Mouse (Mus musculus) layer of hippocampus, adult 9-10 months (tissue): ENCODE results near the gene Zfp512b.

Source experiments
- DNase-seq: peaks from one replicate; pipeline ENCODE4 v3.0.0; 2022; ENCODE audit warnings: low spot score

Gene Zfp512b

GRCm38 (mm10) chr2:181592231-181593041 is at the start of gene Zfp512b:
Gene Zfp512b, minus strand, starts transcription at chr2:181592803.
- no peak for DNase-seq

- no peak for DNase-seq
Measured at GRCm38 (mm10) chr2:181635865-181636264, 43.3 kb upstream of the Zfp512b start.

- DNase-seq = peak; percentile 2
Measured at GRCm38 (mm10) chr2:181632624-181633023, 40.0 kb upstream of the Zfp512b start.

GRCm38 (mm10) chr2:181628471-181628870 is 35.9 kb upstream of the Zfp512b start:
- no peak for DNase-seq

- peak; percentile 24 for DNase-seq
Measured at GRCm38 (mm10) chr2:181623401-181623800, 30.8 kb upstream of the Zfp512b start.

GRCm38 (mm10) chr2:181618761-181619495 is 26.3 kb upstream of the Zfp512b start:
- DNase-seq = no peak

DNA sequence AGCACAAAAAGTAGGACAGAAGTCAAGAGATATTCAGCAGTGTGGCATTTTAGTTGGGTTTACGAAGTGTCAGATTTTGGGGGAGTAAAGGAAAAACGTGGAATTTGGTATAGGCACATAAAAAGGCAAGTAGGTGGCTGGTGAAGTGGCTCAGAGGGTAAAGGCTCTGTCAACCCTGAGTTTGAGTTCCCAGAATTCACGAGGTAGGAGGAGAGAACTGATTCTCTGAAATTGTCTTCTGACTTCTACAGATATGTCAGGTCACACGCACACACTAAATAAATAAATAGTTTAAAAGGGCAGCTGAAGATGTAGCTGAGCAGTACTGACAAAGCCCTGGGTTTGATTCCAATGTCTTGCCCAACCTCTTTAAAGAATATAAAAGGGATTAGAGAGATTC is 9.8 kb upstream of the Zfp512b start:
- DNase-seq = no peak

GRCm38 (mm10) chr2:181601751-181602145 is 9.1 kb upstream of the Zfp512b start:
- DNase-seq = no peak

GRCm38 (mm10) chr2:181600828-181601750 is 8.5 kb upstream of the Zfp512b start:
- DNase-seq = peak; percentile 97

- no peak for DNase-seq
Measured at GRCm38 (mm10) chr2:181600226-181600758, 7.7 kb upstream of the Zfp512b start.

DNA sequence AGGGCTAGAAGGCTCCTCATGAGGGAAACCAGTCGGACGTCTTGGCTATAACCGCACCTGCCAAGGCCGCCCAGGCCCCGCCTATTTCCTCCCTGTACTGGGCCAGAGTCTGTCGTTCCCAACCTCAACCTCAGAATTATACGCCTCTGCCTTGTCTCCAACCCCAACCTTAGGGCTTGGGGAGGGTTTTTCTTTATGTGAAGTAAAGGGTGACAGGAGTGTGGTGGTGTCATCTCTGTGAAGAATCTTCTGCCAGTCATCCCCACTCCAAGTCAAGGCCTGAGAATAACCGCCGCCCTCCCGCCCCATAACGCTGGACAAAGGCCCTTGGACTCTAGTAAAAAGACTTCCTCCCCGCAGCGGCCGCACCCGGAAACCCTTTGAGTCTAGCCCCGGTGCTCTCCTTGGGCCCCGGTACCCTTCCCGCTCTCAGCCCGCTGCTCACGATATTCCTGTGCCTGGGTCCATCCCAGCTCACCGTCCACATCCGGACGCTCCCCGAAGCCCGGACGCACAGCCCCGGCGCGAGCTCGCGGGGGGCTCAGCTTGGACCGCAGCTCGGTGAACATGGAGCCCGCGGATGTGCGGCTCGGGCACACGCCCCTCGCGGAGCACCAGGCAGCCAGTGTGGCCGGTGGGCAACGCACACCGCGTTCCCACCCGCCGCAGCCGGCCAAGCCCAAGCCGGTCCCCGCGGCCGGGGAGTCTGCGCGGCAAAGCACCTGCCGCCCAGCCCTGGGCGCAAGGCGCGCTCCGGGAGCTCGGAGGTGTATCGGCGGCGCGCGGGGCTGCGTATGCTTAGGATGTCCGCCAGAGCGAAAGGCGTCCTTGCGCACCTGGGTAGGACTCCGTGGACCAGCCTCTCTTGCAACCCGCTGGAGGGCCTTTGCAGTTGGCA is 6.1 kb upstream of the Zfp512b start, which contains the start of gene Samd10:
Gene Samd10 (minus strand): TSS at position 759 of the 898 bp plus-strand sequence.
- no peak for DNase-seq

DNA sequence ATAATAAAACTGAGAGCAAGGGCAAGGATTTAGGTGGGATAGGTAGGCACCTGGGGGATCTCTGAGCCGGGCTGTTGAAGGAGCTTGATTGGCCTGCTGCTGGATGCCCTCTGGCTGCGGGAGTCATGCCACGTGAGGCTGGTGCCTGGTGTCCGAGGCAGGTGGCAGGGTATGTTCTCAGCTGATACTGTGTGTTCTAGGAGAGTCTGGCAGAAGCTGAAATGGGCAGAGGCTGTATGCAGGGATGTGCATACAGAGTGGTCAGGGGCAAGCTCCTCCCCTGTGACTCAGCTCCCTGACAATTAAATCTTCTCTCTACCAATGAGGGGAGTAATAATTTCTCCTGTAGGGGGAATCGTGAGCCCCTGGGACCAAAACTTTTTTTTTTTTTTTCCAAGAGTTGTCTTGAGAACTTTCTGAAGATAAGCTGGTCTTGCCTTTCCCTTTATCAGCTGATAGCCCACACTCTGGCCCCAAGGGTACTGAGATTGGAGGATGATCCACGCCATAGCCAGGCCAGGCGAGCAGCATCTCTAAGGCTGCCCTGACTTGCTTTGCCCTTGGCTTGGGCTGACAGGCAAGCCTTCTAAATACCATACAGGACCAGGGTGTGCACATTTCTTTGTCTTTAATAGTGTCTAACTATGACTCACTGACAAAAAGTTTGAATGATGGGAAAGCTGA is 4.9 kb upstream of the Zfp512b start:
- no peak for DNase-seq

DNA sequence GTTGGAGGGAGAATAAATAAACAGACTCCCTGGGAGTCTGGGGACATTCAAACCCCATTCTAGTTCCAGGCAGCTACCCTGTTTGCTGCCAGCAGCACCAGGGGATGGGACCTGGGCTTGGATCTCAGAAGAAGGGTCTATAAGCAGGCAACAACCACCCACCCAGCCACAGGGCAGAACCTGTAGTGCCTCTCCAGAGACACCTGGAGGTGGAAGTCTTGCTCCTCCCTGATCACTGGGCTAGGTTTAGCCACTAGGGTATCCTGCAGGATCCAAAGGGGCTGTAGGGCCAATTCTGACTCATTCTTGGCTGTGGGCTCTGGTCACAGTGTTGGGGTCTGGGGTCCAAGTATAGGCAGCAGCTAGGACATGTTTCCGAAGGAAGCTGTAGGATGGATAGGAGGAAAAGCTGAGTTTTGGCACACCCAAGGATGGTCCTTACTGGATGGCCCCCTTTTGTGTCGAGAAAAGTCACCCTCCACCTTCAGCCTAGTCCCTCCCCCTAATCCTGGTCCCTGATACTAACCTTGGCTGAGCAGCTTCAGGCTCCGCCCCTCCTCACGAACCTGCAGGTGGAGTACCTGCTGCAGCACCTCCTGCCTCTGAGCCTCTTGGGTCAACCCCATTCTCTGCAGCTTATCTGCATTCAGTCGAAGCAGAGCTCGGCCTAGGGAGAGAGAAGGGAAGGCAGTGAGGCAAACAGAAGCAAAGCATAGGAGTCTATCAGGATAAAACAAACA is 3.8 kb upstream of the Zfp512b start:
- DNase-seq = no peak

DNA sequence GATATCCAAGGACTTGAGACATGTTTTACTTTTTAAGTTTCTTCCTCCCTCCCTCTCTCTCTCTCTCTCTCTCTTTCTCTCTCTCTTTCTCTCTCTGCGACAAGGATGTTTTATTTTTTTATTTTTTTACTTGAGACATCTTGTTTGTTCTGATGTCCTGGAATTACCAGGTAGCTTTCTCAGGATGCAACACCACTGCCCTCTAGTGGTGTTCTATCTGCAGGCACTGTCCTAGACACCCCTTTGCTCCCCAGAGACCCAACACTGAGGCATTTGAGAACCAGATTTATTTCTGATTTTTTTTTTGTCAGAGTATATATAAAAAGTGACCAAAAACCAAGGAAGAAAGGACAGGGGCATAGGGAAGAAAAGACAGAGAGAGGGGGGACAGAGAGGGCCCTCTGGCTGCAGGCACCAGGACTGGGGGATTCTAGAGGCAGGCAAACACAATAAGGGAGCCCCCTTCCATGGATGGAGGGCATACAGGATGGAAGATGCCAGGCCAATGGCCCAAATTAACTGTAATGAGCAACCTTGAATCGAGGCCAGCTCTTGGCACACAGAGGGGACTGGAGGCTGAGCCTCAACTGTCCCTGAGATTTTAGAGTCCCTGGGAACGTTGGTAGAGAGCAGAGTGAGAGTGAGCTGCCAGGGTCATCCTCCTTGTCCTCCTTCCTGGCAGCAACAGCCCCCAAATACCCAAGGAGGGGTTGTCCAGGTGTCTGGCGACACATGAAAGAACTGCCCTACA is 2.5 kb upstream of the Zfp512b start:
- no peak for DNase-seq

DNA sequence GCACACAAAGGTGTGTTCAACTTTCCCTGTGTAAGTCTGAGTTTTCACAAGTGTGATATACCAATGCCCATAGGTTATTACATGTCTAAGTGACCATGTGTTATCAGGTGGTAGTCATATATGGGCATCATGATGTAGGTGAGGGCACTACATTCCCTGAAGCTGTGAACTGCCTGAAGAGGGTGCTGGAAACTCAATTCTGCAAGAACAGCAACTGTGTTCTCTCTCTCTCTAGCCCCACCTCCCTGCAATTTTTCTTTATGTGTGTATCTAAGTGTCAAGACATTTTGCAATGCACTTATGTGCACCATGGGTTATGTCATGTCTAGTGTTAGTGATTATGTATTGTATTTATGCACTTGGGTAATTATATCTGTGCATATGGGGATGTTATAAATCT is 1.3 kb upstream of the Zfp512b start:
- DNase-seq = no peak

- DNase-seq = no peak
Measured at GRCm38 (mm10) chr2:181593042-181593421, 429 bp upstream of the Zfp512b start.

- no peak for DNase-seq
Measured at GRCm38 (mm10) chr2:181591528-181592085, 996 bp downstream of the Zfp512b start, which contains the start of gene Prpf6. Gene Prpf6, plus strand, starts transcription at chr2:181591868.

GRCm38 (mm10) chr2:181590471-181590870 is 2.1 kb downstream of the Zfp512b start:
- no peak for DNase-seq
